Mouse (Mus musculus) liver, postnatal 0 days (tissue): Measurements from ENCODE around the gene Fam198a.

Experiments used
- CTCF ChIP-seq: sonication (generic); IDR thresholded peaks from 2 replicates; pipeline ENCODE4 v1.5.1; 2016; ENCODE audit warnings: antibody characterized with exemption, low read depth
- EP300 ChIP-seq: IDR thresholded peaks from 2 replicates; pipeline ENCODE4 v1.6.1; 2016; ENCODE audit warnings: antibody characterized with exemption, low read depth, mild to moderate bottlenecking

- TF ChIP-seq CTCF (peak; percentile 99), EP300 (no peak)
Observed at GRCm38 (mm10) chr9:121984465-121985461, 34.0 kb downstream of the Fam198a start.
